Mouse (Mus musculus) A20 (cell line): Measurements from ENCODE around the gene Trappc6a.
"Not testable (repeated sequence)": the region's sequence is repeated elsewhere in the genome, so short reads cannot be mapped to it uniquely, and the experiment has no call there.

ENCODE experiments used
- DNase-seq: peaks from one replicate; pipeline ENCODE4 v3.0.0-alpha.2; 2011; ENCODE audit warnings: low read depth, low spot score

The Trappc6a gene

GRCm38 (mm10) chr7:19489525-19489924, 18.7 kb upstream of the Trappc6a start:
- no peak for DNase-seq

- no peak for DNase-seq
Measured at GRCm38 (mm10) chr7:19491731-19492130, 16.5 kb upstream of the Trappc6a start.

- DNase-seq, result no peak
Measured at GRCm38 (mm10) chr7:19494751-19495474, 13.3 kb upstream of the Trappc6a start.

- DNase-seq, result no peak
Measured at GRCm38 (mm10) chr7:19495521-19496213, 12.5 kb upstream of the Trappc6a start.

GRCm38 (mm10) chr7:19496214-19496555, 12.0 kb upstream of the Trappc6a start:
- DNase-seq, result no peak

GRCm38 (mm10) chr7:19498326-19498725, 9.9 kb upstream of the Trappc6a start:
- no peak for DNase-seq

- DNase-seq, result no peak
Measured at GRCm38 (mm10) chr7:19500420-19501363, 7.5 kb upstream of the Trappc6a start.

- no peak for DNase-seq
Measured at GRCm38 (mm10) chr7:19501658-19502057, 6.5 kb upstream of the Trappc6a start.

GRCm38 (mm10) chr7:19503481-19504068, 4.6 kb upstream of the Trappc6a start:
- DNase-seq, result peak; percentile 65

- peak; percentile 81 for DNase-seq
Measured at GRCm38 (mm10) chr7:19506326-19506725, 1.9 kb upstream of the Trappc6a start.

- peak; percentile 85 for DNase-seq
Measured at GRCm38 (mm10) chr7:19506969-19507611, 1.1 kb upstream of the Trappc6a start.

- DNase-seq, result no peak
Measured at GRCm38 (mm10) chr7:19507612-19507981, 598 bp upstream of the Trappc6a start.

- peak; percentile 54 for DNase-seq
Measured at GRCm38 (mm10) chr7:19508924-19509568, 851 bp downstream of the Trappc6a start.

GRCm38 (mm10) chr7:19509786-19510185, 1.6 kb downstream of the Trappc6a start:
- DNase-seq, result peak; percentile 28

- not testable (repeated sequence) for DNase-seq
Measured at GRCm38 (mm10) chr7:19511934-19512333, 3.7 kb downstream of the Trappc6a start.

GRCm38 (mm10) chr7:19512353-19512752, 4.2 kb downstream of the Trappc6a start:
- no peak for DNase-seq

- DNase-seq, result peak; percentile 31
Measured at GRCm38 (mm10) chr7:19517652-19518365, 9.6 kb downstream of the Trappc6a start, which contains the start of gene Nkpd1. Gene Nkpd1 (plus strand): TSS chr7:19517838.

- no peak for DNase-seq
Measured at GRCm38 (mm10) chr7:19520032-19520431, 11.8 kb downstream of the Trappc6a start.

- DNase-seq, result no peak
Measured at GRCm38 (mm10) chr7:19523017-19523756, 15.0 kb downstream of the Trappc6a start.
